Mouse (Mus musculus) midbrain, embryonic 16.5 days (tissue): ENCODE data around the gene Svs5. TPM values are rescaled to one million over a fixed set of nuclear protein-coding genes. Genes with fewer than 3 reads are reported as not detected.

Experiments used
- ATAC-seq: fragments of 200-750 bp; cut with Nextera tagmentation; 2 replicates; pipeline ENCODE4 v1.8.0; 2017; ENCODE audit warnings: moderate TSS enrichment
- H3K27ac ChIP-seq: fragments of 300-500 bp; sonication (generic); 2 replicates; pipeline ENCODE4 v1.5.1; 2014; ENCODE audit warnings: mild to moderate bottlenecking, low read length, mixed read lengths
- H3K27me3 ChIP-seq: fragments of 300-500 bp; sonication (generic); 2 replicates; pipeline ENCODE4 v1.6.1; 2014; ENCODE audit warnings: low read depth, low read length, mixed read lengths; ENCODE audit not compliant: control insufficient read depth, insufficient read depth
- H3K36me3 ChIP-seq: fragments of 300-500 bp; sonication (generic); 2 replicates; pipeline ENCODE4 v1.6.1; 2014; ENCODE audit warnings: mild to moderate bottlenecking, low read length, moderate library complexity, mixed read lengths; ENCODE audit not compliant: control insufficient read depth, insufficient read depth
- H3K4me1 ChIP-seq: fragments of 300-500 bp; sonication (generic); 2 replicates; pipeline ENCODE4 v1.6.1; 2014; ENCODE audit warnings: mild to moderate bottlenecking, low read length, mixed read lengths; ENCODE audit not compliant: control insufficient read depth, insufficient read depth
- H3K4me2 ChIP-seq: fragments of 300-500 bp; sonication (generic); 2 replicates; pipeline ENCODE4 v1.6.1; 2014; ENCODE audit warnings: mild to moderate bottlenecking, low read length, mixed read lengths
- H3K4me3 ChIP-seq: fragments of 300-500 bp; sonication (generic); 2 replicates; pipeline ENCODE4 v1.5.1; 2014; ENCODE audit warnings: low read depth, mild to moderate bottlenecking, low read length, moderate library complexity, mixed read lengths
- H3K9ac ChIP-seq: fragments of 300-500 bp; sonication (generic); 2 replicates; pipeline ENCODE4 v1.6.1; 2014; ENCODE audit warnings: low read depth, low read length, mixed read lengths
- H3K9me3 ChIP-seq: fragments of 300-500 bp; sonication (generic); replicated peaks from 2 replicates; pipeline ENCODE4 v1.6.1; 2014; ENCODE audit warnings: mild to moderate bottlenecking, low read length, mixed read lengths; ENCODE audit not compliant: control insufficient read depth, poor library complexity, severe bottlenecking
- WGBS: fragments of 180-500 bp; shearing (Covaris S2); extraction: QIAGEN DNeasy Blood & Tissue Kit; methylation state at CpG from one replicate; pipeline ENCODE4 v1.1.7; 2014; 5-methylcytosine and 5-hydroxymethylcytosine counted together
- microRNA-seq: library from miRNA; unstranded; fragments of <30 nt; microRNA quantifications from one replicate; pipeline ENCODE4, GENCODE M21; 2017
- polyA plus RNA-seq: library from polyadenylated mRNA; unstranded; fragments of >200 nt; fragmentation: Nextera tagmentation; extraction: Ambion mirVana; gene quantifications from 2 replicates; pipeline ENCODE4 v1.2.1, GENCODE M21; 2015

The Svs5 gene
- polyA plus RNA-seq, 1 experiment from 2014 or later = not detected

DNA sequence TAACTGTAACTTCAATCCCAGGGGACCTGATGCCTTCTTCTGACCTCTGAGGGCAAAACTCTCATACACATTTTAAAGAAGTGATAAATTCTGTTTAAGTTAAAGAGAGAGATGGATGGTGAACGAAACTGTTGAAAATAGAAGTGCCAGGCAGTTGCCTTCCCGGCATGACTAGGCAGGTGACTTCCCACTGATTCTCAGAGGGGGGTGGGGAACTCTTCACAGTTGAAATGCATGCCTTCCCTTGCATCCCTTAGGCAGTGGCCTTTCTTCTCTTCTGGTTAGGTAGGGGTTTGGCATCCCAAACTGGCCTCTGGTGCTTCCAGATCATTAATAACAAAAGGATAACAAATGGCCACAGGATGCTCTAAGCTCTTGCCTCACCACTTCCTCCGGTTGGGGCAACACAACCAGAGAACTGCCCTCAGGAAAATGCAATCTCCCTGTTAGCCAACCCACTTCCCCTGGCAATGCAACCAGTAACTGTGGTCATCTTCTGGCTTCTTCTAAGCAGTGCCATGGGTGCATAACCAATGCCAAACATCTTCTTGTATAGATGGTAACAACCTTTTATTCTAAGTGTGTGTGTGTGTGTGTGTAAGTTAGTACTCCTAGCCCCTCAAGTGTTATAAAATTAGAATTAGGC lies 40.0 kb downstream of the Svs5 start:
- no peak overlapping the region for H3K4me2 ChIP-seq
- no peak for ATAC-seq
- no peaks in the 10 kb centered on the region for H3K27me3 ChIP-seq
- H3K36me3 ChIP-seq = no peaks in the 10 kb centered on the region
- H3K27ac ChIP-seq = no peak overlapping the region
- no peak overlapping the region for H3K9ac ChIP-seq
- no peaks in the 10 kb centered on the region for H3K9me3 ChIP-seq
- H3K4me1 ChIP-seq = no peaks in the 10 kb centered on the region
- no peak overlapping the region for H3K4me3 ChIP-seq
- 40% methylated on average over 3 of the region's 3 CpGs for WGBS

DNA sequence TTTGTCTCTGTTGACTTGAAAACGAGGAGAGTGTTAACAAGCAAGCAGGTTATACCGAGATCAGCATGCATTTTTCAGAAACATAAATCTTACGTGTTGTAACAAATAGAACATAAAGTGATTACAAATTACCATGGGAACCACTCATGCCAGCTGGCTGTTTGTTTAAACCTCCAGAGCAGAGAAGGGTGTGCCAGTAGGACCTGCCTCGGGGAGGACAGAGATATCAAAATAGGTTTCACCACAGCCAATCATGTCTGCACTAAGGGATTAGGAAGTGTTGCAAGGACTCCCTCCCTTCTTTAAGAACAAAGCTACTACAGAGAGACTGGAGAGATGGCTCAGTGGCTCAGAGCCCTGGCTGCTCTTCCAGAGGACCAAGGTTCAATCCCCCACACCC lies 40.6 kb downstream of the Svs5 start:
- WGBS = 59% methylated on average over 4 of the region's 4 CpGs
- no peaks in the 10 kb centered on the region for H3K36me3 ChIP-seq
- no peaks in the 10 kb centered on the region for H3K9me3 ChIP-seq
- H3K4me1 ChIP-seq = no peaks in the 10 kb centered on the region
- H3K27ac ChIP-seq = no peak overlapping the region
- H3K9ac ChIP-seq = no peak overlapping the region
- H3K4me3 ChIP-seq = no peak overlapping the region
- H3K4me2 ChIP-seq = no peak overlapping the region
- H3K27me3 ChIP-seq = no peaks in the 10 kb centered on the region
- no peak for ATAC-seq

DNA sequence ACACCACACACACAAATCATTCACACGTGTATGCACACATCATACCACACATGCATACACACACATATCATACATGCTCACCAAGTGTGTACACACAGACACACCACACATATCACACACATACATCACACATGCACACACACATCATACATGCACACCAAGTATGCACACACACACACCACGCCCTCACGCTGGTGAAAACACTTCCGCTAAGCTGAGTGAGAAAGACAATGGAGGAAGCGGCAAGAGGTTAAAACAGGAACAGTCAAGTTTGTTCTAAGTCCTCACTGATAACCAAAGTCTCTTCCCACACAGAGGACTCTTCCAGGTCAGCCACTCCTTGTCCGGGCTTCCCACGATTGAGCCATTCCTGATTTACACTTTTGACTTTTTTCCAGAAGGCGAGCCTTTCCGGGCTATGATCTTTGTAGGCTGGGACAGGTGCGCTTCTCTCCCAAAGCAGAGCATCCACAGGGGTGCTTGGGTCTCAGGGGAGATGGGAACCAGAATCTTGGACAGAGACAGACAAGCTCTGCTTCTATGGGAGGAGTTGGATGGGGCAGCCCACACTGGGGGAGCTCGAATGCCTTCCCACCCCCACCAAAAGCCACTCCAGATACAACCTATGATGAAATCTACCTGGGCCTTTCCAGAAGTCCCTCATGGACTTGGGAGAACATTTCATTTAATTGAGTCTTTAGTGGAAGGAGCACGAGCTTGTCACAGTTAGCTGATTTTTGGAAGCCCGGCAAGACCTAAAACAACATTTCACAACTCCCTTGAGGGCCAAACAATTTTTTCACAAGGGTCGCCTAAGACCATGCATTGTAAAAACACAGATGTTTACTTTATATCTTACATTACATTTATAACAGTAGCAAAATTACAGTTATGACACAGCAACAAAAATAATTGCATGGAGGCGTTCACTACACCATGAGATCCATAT lies 45.2 kb downstream of the Svs5 start:
- WGBS = 93% methylated on average over 15 of the region's 15 CpGs
- no peak for ATAC-seq
- H3K4me3 ChIP-seq = no peak overlapping the region

DNA sequence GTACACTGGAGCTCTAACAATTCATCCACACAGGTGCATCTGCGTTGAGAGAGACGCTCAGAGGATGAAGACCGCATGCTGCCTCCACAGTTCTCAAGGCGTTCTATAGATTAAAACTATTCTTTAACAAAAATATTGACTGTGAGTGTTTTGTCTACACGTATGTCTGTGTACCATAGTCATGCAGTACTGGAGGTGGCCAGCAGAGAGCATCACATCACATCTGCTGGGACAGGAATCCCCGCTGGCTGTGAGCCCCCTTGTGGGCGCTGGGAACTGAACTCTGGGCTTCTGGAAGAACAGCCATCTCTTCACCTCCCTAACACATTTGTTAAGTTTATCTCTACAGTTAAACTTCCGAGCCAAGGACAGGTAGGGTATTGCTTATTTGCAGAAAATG lies 49.2 kb downstream of the Svs5 start:
- H3K36me3 ChIP-seq = no peaks in the 10 kb centered on the region
- no peaks in the 10 kb centered on the region for H3K9me3 ChIP-seq
- WGBS = 75% methylated on average over 8 of the region's 8 CpGs
- no peak overlapping the region for H3K4me2 ChIP-seq
- no peak for ATAC-seq
- H3K4me1 ChIP-seq = no peaks in the 10 kb centered on the region
- no peaks in the 10 kb centered on the region; the same call in 1 of the 2 replicates for H3K27me3 ChIP-seq
- H3K27ac ChIP-seq = no peak overlapping the region
- H3K9ac ChIP-seq = no peak overlapping the region
- H3K4me3 ChIP-seq = no peak overlapping the region

More for the DNA sequence above, 45.2 kb downstream of the Svs5 start:
- Histone ChIP-seq H3K4me2 (no peak overlapping the region), H3K9me3 (no peaks in the 10 kb centered on the region), H3K9ac (no peak overlapping the region), H3K36me3 (no peaks in the 10 kb centered on the region), H3K4me1 (no peaks in the 10 kb centered on the region), H3K27ac (no peak overlapping the region), H3K27me3 (no peaks in the 10 kb centered on the region)

DNA sequence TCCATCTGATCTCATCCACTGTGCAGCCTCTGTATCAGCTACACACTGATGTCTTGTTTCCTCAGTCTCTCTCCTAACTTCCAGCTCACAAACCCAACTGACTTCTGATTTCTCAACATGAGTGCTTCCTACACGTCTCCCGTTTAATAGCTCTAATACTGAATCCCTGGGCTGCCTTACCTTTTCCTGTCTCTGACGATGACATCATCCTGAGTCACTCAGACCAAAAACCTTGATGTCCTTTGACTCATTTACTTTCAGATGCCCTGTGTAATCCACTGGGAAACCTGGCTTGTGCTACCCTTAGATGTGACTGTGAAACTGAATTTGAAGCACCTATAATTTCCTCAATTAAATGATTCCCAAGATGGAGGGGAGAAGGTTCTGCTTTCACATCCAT lies 50.4 kb downstream of the Svs5 start:
- H3K27ac ChIP-seq = no peak overlapping the region
- no peak overlapping the region for H3K4me2 ChIP-seq
- H3K36me3 ChIP-seq = no peaks in the 10 kb centered on the region
- ATAC-seq = no peak
- H3K27me3 ChIP-seq = peaks cover 5% of the 10 kb centered on the region
- H3K9ac ChIP-seq = no peak overlapping the region
- no peaks in the 10 kb centered on the region for H3K9me3 ChIP-seq
- no peak overlapping the region for H3K4me3 ChIP-seq
- H3K4me1 ChIP-seq = no peaks in the 10 kb centered on the region
- WGBS = 94% methylated on average over 3 of the region's 3 CpGs

Small RNA genes within 50 kb of the gene (microRNA-seq; reads per million reads assigned to microRNA genes)
- not detected for gene Mir7678

Other genes with a start within 250 kb of the Svs5 start
- 1.9 and 3.9 TPM in 2 replicates for gene Kcns1, start 161.6 kb upstream of the Svs5 start, polyA plus RNA-seq
- gene Wfdc5, start 150.0 kb upstream of the Svs5 start, polyA plus RNA-seq = not detected in 2 replicates
- not detected in 2 replicates for gene Wfdc12, start 142.1 kb upstream of the Svs5 start, polyA plus RNA-seq
- gene Wfdc15a, start 132.6 kb upstream of the Svs5 start, polyA plus RNA-seq = not detected in 2 replicates
- not detected in 2 replicates for gene Wfdc15b, start 111.1 kb upstream of the Svs5 start, polyA plus RNA-seq
- not detected in 2 replicates for gene Svs2, start 94.3 kb upstream of the Svs5 start, polyA plus RNA-seq
- not detected in 2 replicates for gene Svs3b, start 76.1 kb upstream of the Svs5 start, polyA plus RNA-seq
- not detected in 2 replicates for gene Svs4, start 54.3 kb upstream of the Svs5 start, polyA plus RNA-seq
- not detected in 2 replicates for gene Svs3a, start 43.5 kb upstream of the Svs5 start, polyA plus RNA-seq
- not detected in 2 replicates for gene Svs6, start 16.0 kb upstream of the Svs5 start, polyA plus RNA-seq
- gene Slpi, start 56.4 kb downstream of the Svs5 start, polyA plus RNA-seq = not detected in 2 replicates
- 0.04 TPM in 1 of 2 replicates, not detected in the other for gene Rbpjl, start 70.4 kb downstream of the Svs5 start, polyA plus RNA-seq
- 0.93 and 1.1 TPM in 2 replicates for gene Matn4, start 72.4 kb downstream of the Svs5 start, polyA plus RNA-seq
- 6.3 and 8.7 TPM in 2 replicates for gene Sdc4, start 111.1 kb downstream of the Svs5 start, polyA plus RNA-seq
- gene Sys1, start 124.2 kb downstream of the Svs5 start, polyA plus RNA-seq = 86.7 and 90.0 TPM in 2 replicates
- gene Gm20458, start 128.2 kb downstream of the Svs5 start, polyA plus RNA-seq = 7.5 and 8.2 TPM in 2 replicates
- gene Trp53tg5, start 141.0 kb downstream of the Svs5 start, polyA plus RNA-seq = not detected in 2 replicates
- 16.6 and 17.8 TPM in 2 replicates for gene Dbndd2, start 153.4 kb downstream of the Svs5 start, polyA plus RNA-seq
- gene Pigt, start 164.8 kb downstream of the Svs5 start, polyA plus RNA-seq = 87.7 and 97.0 TPM in 2 replicates
- gene Wfdc2, start 229.7 kb downstream of the Svs5 start, polyA plus RNA-seq = 2.3 and 2.5 TPM in 2 replicates
- gene Spint3, start 240.7 kb downstream of the Svs5 start, polyA plus RNA-seq = not detected in 2 replicates